Mouse (Mus musculus) forebrain, embryonic 11.5 days (tissue): Measurements from ENCODE around the gene Nxph1. TPM values are rescaled to one million over a fixed set of nuclear protein-coding genes. Genes with fewer than 3 reads are reported as not detected.

ENCODE experiments used
- ATAC-seq: fragments of 200-750 bp; cut with Nextera tagmentation; replicated peaks from 2 replicates; pipeline ENCODE4 v1.8.0; 2017; ENCODE audit warnings: moderate TSS enrichment; ENCODE audit not compliant: low FRiP score
- DNase-seq: peaks from one replicate; pipeline ENCODE4 v3.0.0-alpha.2; 2017; ENCODE audit warnings: low spot score
- H3K27ac ChIP-seq: fragments of 300-500 bp; sonication (generic); 2 replicates; pipeline ENCODE4 v1.5.1; 2014; ENCODE audit warnings: low read depth, low read length
- H3K27me3 ChIP-seq: fragments of 300-500 bp; sonication (generic); 2 replicates; pipeline ENCODE4 v1.6.1; 2014; ENCODE audit warnings: mild to moderate bottlenecking, low read length, mixed read lengths; ENCODE audit not compliant: control insufficient read depth, insufficient read depth
- H3K36me3 ChIP-seq: fragments of 300-500 bp; sonication (generic); 2 replicates; pipeline ENCODE4 v1.6.1; 2014; ENCODE audit warnings: mild to moderate bottlenecking, low read length, moderate library complexity, mixed read lengths; ENCODE audit not compliant: control insufficient read depth, insufficient read depth
- H3K4me1 ChIP-seq: fragments of 300-500 bp; sonication (generic); replicated peaks from 2 replicates; pipeline ENCODE4 v1.6.1; 2014; ENCODE audit warnings: low read length, mixed read lengths; ENCODE audit not compliant: control insufficient read depth, insufficient read depth
- H3K4me2 ChIP-seq: fragments of 300-500 bp; sonication (generic); 2 replicates; pipeline ENCODE4 v1.6.1; 2014; ENCODE audit warnings: low read depth, mild to moderate bottlenecking, low read length, moderate library complexity, mixed read lengths; ENCODE audit not compliant: severe bottlenecking
- H3K4me3 ChIP-seq: fragments of 300-500 bp; sonication (generic); 2 replicates; pipeline ENCODE4 v1.5.1; 2014; ENCODE audit warnings: low read depth, low read length
- H3K9ac ChIP-seq: fragments of 300-500 bp; sonication (generic); 2 replicates; pipeline ENCODE4 v1.6.1; 2014; ENCODE audit warnings: low read length
- H3K9me3 ChIP-seq: fragments of 300-500 bp; sonication (generic); 2 replicates; pipeline ENCODE4 v1.6.1; 2016; ENCODE audit warnings: low read length, mixed read lengths; ENCODE audit not compliant: control insufficient read depth
- WGBS: fragments of 180-500 bp; shearing (Covaris S2); extraction: QIAGEN DNeasy Blood & Tissue Kit; methylation state at CpG from one replicate; pipeline ENCODE4 v1.1.7; 2014; 5-methylcytosine and 5-hydroxymethylcytosine counted together
- polyA plus RNA-seq: library from polyadenylated mRNA; unstranded; fragments of >200 nt; fragmentation: Nextera tagmentation; extraction: Ambion mirVana; gene quantifications from 2 replicates; pipeline ENCODE4 v1.2.1, GENCODE M21; 2014

Nxph1 gene
- polyA plus RNA-seq, 1 experiment from 2014 or later: 6.9 TPM

GRCm38 (mm10) chr6:8936168-8936567, 12.1 kb upstream of the Nxph1 start:
- DNase-seq (no peak), ATAC-seq (peak; percentile 18; the same call in 1 of the 2 replicates)
- 30% methylated on average over 4 of the region's 4 CpGs for WGBS

DNA sequence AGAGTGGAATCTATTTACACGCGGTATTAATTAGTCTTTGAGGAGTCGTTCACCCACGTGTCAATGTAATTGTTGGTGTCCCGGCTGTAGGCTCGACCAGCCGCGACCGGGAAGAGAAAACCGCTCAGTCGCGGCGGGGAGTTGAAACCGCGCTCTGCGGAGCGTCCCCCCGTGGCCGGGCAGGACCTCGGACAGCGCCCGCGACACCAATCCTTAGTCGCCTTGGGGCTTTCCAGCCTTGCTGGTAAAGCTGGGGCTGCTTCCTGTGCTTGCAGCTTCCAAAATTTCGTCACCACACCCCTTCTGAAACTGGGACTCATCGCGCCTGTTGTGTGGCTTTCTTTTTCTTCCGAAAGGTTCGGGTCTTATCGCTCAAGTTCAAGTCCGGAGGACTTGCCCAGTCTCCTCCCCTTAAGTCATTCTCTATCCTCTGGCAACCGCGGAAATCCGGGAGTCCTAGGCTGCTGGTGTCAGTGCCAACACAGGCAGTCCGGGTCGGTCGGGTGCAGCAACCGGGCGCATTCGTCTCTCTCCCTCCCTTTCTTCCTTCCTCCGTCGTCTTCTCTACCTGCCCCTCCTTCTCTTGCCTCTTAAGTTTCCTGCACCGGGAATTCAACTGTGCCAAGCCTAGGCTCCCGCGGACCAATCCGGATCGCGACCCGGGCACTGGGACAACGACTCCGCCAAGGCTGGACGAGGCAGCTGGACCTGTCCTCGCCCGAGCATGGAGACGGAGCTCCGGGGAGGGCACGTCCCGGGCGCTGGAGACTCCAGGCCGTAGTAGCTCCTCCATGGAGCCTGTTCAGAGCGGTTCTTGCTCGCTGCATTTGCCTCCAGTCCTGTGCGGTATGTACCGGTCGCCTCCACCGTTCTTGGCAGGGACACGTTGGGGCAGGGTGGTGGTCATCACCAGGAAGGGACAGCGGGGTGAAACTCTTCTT, 510 bp downstream of the Nxph1 start:
- H3K27me3 ChIP-seq: peaks cover 58% of the 10 kb centered on the region
- peak overlapping the region; percentile 66 for H3K4me2 ChIP-seq
- H3K9ac ChIP-seq: 0 out of 2 replicates have a peak overlapping the region, but pooled peaks have one; percentile 2
- H3K36me3 ChIP-seq: no peaks in the 10 kb centered on the region
- H3K4me3 ChIP-seq: peak overlapping the region; percentile 42
- WGBS: under 1% methylated on average over 68 of the region's 68 CpGs
- H3K27ac ChIP-seq: no peak overlapping the region
- ATAC-seq (peak; percentile 57), DNase-seq (peak; percentile 85)
- no peaks in the 10 kb centered on the region for H3K9me3 ChIP-seq
- peaks cover 5% of the 10 kb centered on the region; the same call in 1 of the 2 replicates for H3K4me1 ChIP-seq

More at GRCm38 (mm10) chr6:8936168-8936567, 12.1 kb upstream of the Nxph1 start:
- H3K9ac ChIP-seq: no peak overlapping the region
- no peaks in the 10 kb centered on the region for H3K9me3 ChIP-seq
- no peaks in the 10 kb centered on the region for H3K36me3 ChIP-seq
- no peak overlapping the region for H3K4me3 ChIP-seq
- H3K27ac ChIP-seq: no peak overlapping the region
- no peaks in the 10 kb centered on the region for H3K4me1 ChIP-seq
- no peak overlapping the region for H3K4me2 ChIP-seq
- no peaks in the 10 kb centered on the region for H3K27me3 ChIP-seq

GRCm38 (mm10) chr6:8949665-8950201, 1.5 kb downstream of the Nxph1 start:
- H3K27me3 ChIP-seq: peaks cover 67% of the 10 kb centered on the region
- H3K9ac ChIP-seq: peak overlapping the region; percentile 45
- H3K4me1 ChIP-seq: peaks cover 5% of the 10 kb centered on the region; the same call in 1 of the 2 replicates
- H3K27ac ChIP-seq: no peak overlapping the region
- no peaks in the 10 kb centered on the region for H3K36me3 ChIP-seq
- no peaks in the 10 kb centered on the region for H3K9me3 ChIP-seq
- 1% methylated on average over 31 of the region's 31 CpGs for WGBS
- H3K4me3 ChIP-seq: peak overlapping the region; percentile 42
- H3K4me2 ChIP-seq: peak overlapping the region; percentile 66
- peak; percentile 61 for ATAC-seq
- peak; percentile 72 for DNase-seq

- ATAC-seq: peak; percentile 2; the same call in 1 of the 2 replicates
- peaks cover 74% of the 10 kb centered on the region for H3K27me3 ChIP-seq
- no peaks in the 10 kb centered on the region for H3K36me3 ChIP-seq
- DNase-seq: peak; percentile 59
- H3K9ac ChIP-seq: peak overlapping the region; percentile 32; the same call in 1 of the 2 replicates
- no peak overlapping the region for H3K27ac ChIP-seq
- under 1% methylated on average over 26 of the region's 26 CpGs for WGBS
- H3K4me3 ChIP-seq: peak overlapping the region; percentile 42
- peak overlapping the region; percentile 66 for H3K4me2 ChIP-seq
- H3K4me1 ChIP-seq: peaks cover 5% of the 10 kb centered on the region; the same call in 1 of the 2 replicates
- no peaks in the 10 kb centered on the region for H3K9me3 ChIP-seq
These were observed 2.5 kb downstream of the Nxph1 start for GRCm38 (mm10) chr6:8950611-8951325.

DNA sequence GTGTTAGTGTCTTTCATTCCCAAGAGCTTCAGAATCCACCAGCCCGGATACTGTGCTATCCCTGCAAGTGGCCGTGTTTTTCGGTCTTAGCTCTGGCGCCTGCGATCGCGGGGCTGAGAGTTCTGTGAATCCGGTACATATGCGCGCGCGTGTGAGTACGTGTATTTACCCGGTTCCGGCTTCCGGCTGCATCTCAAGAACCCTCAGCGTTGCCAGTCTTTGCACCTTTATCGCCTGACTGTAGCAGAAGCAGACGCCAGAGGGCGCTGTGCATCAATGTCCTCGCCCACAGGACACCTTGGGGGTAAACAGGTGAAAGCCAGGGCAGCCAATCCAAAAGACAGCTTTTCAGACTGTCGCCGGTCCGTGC, 3.1 kb downstream of the Nxph1 start:
- Histone ChIP-seq H3K27me3 (peaks cover 76% of the 10 kb centered on the region), H3K36me3 (no peaks in the 10 kb centered on the region), H3K4me3 (peak overlapping the region; percentile 42), H3K27ac (no peak overlapping the region), H3K9me3 (no peaks in the 10 kb centered on the region), H3K9ac (peak overlapping the region; percentile 32; the same call in 1 of the 2 replicates), H3K4me1 (peaks cover 5% of the 10 kb centered on the region; the same call in 1 of the 2 replicates), H3K4me2 (peak overlapping the region; percentile 66)
- WGBS: under 1% methylated on average over 24 of the region's 24 CpGs
- ATAC-seq: peak; percentile 47
- peak; percentile 91 for DNase-seq

GRCm38 (mm10) chr6:8951884-8952590, 3.8 kb downstream of the Nxph1 start:
- Histone ChIP-seq H3K9me3 (no peaks in the 10 kb centered on the region), H3K36me3 (no peaks in the 10 kb centered on the region), H3K4me3 (peak overlapping the region; percentile 42; the same call in 1 of the 2 replicates), H3K9ac (no peak overlapping the region), H3K27ac (no peak overlapping the region), H3K4me1 (peaks cover 5% of the 10 kb centered on the region; the same call in 1 of the 2 replicates), H3K27me3 (peaks cover 76% of the 10 kb centered on the region), H3K4me2 (peak overlapping the region; percentile 66)
- no peak for DNase-seq
- WGBS: 6% methylated on average over 15 of the region's 15 CpGs
- ATAC-seq: no peak

DNA sequence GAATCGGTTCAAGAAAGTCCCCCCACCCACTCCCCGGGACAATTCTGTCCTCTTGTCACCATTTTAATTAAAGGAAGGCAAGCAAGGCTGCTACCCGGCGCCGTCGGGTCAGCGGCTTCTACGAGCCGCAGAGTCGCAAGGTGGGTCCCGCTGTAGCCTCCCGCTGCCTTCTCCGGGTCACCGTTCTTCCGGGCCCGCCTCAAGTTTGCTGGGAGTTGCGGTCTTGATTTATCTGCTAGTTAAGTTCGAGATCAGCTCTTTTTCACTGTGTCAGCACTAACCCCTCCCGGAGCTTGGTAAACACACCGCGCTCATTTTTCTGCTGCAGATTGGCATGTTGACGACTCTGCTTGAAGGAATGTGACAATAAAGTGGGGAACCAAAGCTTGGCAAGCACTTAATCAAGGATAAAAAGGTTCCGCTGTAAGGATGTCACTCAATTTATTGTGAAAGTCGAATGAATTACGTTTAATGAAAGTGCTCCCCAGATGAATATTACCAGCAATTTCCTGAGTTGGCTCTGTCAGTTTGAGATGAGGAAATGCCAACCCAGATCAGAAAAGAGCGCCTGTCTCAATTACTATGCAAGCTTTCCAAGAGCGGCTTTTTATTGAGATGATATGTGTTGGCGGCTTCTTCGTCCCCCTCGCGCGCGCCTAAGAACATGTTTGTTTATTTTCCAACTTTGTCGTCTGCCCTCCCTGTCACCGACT, 7.7 kb downstream of the Nxph1 start:
- H3K9ac ChIP-seq: no peak overlapping the region
- no peak overlapping the region for H3K27ac ChIP-seq
- peaks cover 7% of the 10 kb centered on the region; the same call in 1 of the 2 replicates for H3K4me1 ChIP-seq
- H3K36me3 ChIP-seq: no peaks in the 10 kb centered on the region
- peak overlapping the region; percentile 21 for H3K4me3 ChIP-seq
- DNase-seq: peak; percentile 61
- peak overlapping the region; percentile 52 for H3K4me2 ChIP-seq
- no peaks in the 10 kb centered on the region for H3K9me3 ChIP-seq
- ATAC-seq: no peak
- WGBS: under 1% methylated on average over 35 of the region's 35 CpGs
- peaks cover 48% of the 10 kb centered on the region for H3K27me3 ChIP-seq
